Mouse (Mus musculus): ENCODE measurements at regions not wholly inside any gene's neighbourhood (a gene's known extent, or its start where the extent isn't known, plus 50 kb on each side); places are given as distances from the start of the nearest gene placed in this dataset.

GRCm38 (mm10) chr3:39900207-39900606 lies 630.9 kb upstream of the Intu start:
- no peak for TF ChIP-seq CTCF (IDR thresholded peaks at IDR 0.05)
- in situ Hi-C loops (cut with MboI; ENCODE audit: low pct_unique_long_range_greater_than_20kb) = no loop called here
- DNase-seq (ENCODE audit: low read depth, low spot score) (no peak), ATAC-seq (no peak)
- CTCF ChIA-PET = interaction anchor here (0.8 to 2.8 kb wide), 2 partner anchors 11 to 59 kb away, joined by 3 to 9 read pairs; no protein-coding TSS in a partner anchor
- POLR2A ChIA-PET = interaction anchor here (0.7 kb wide), 1 partner anchor 99 kb away, joined by 3 read pairs; no protein-coding TSS in a partner anchor
- H3K27me3 ChIP-seq = peaks cover 3% of the 10 kb centered on the region

- ChIA-PET POLR2A (no interaction called here), CTCF (interaction anchor here (2.0 kb wide), 1 partner anchor 16 kb away, joined by 4 read pairs; no protein-coding TSS in a partner anchor)
Observed at GRCm38 (mm10) chr3:39904377-39904776, 626.7 kb upstream of the Intu start.

GRCm38 (mm10) chr3:39908676-39909362 lies 622.3 kb upstream of the Intu start:
- ChIA-PET POLR2A (no interaction called here), CTCF (interaction anchor here (1.0 to 1.6 kb wide), 4 partner anchors 11 to 29 kb away, joined by 3 to 4 read pairs (median 4); no protein-coding TSS in a partner anchor)
- ATAC-seq (no peak), DNase-seq (ENCODE audit: low read depth, low spot score) (no peak)
- in situ Hi-C loops (cut with MboI; ENCODE audit: low pct_unique_long_range_greater_than_20kb) = no loop called here
- peaks cover 10% of the 10 kb centered on the region for H3K27me3 ChIP-seq
- TF ChIP-seq CTCF (IDR thresholded peaks at IDR 0.05) = no peak

More at GRCm38 (mm10) chr3:39904377-39904776, 626.7 kb upstream of the Intu start:
- in situ Hi-C loops (cut with MboI; ENCODE audit: low pct_unique_long_range_greater_than_20kb) = no loop called here
- ATAC-seq = no peak
- no peak for TF ChIP-seq CTCF (IDR thresholded peaks at IDR 0.05)
- no peak for DNase-seq (ENCODE audit: low read depth, low spot score)
- peaks cover 4% of the 10 kb centered on the region for H3K27me3 ChIP-seq

GRCm38 (mm10) chr3:39909642-39910041 lies 621.4 kb upstream of the Intu start:
- DNase-seq (ENCODE audit: low read depth, low spot score) (no peak), ATAC-seq (no peak)
- TF ChIP-seq CTCF (IDR thresholded peaks at IDR 0.05) = no peak
- peaks cover 12% of the 10 kb centered on the region for H3K27me3 ChIP-seq
- POLR2A ChIA-PET = no interaction called here
- CTCF ChIA-PET = interaction anchor here (1.0 to 1.6 kb wide), 2 partner anchors 10 to 18 kb away, joined by 3 to 4 read pairs; no protein-coding TSS in a partner anchor
- in situ Hi-C loops (cut with MboI; ENCODE audit: low pct_unique_long_range_greater_than_20kb) = no loop called here

GRCm38 (mm10) chr3:39918601-39919000 lies 612.5 kb upstream of the Intu start:
- POLR2A ChIA-PET = no interaction called here
- in situ Hi-C loops (cut with MboI; ENCODE audit: low pct_unique_long_range_greater_than_20kb) = no loop called here
- H3K27me3 ChIP-seq = peaks cover 6% of the 10 kb centered on the region
- CTCF ChIA-PET = no interaction called here
- no peak for ATAC-seq
- no peak for DNase-seq (ENCODE audit: low read depth, low spot score)
- no peak for TF ChIP-seq CTCF (IDR thresholded peaks at IDR 0.05)

- TF ChIP-seq CTCF (IDR thresholded peaks at IDR 0.05) = no peak
- no peaks in the 10 kb centered on the region for H3K27me3 ChIP-seq
- CTCF ChIA-PET = interaction anchor here (1.8 kb wide), 1 partner anchor 29 kb away, joined by 5 read pairs; no protein-coding TSS in a partner anchor
- no peak for DNase-seq (ENCODE audit: low read depth, low spot score)
- ATAC-seq = no peak
- POLR2A ChIA-PET = no interaction called here
- in situ Hi-C loops (cut with MboI; ENCODE audit: low pct_unique_long_range_greater_than_20kb) = no loop called here
Observed at GRCm38 (mm10) chr3:39925436-39925835, 605.6 kb upstream of the Intu start.

GRCm38 (mm10) chr3:39928421-39928820 lies 602.7 kb upstream of the Intu start:
- no peaks in the 10 kb centered on the region for H3K27me3 ChIP-seq
- peak; percentile 78 for DNase-seq (ENCODE audit: low read depth, low spot score)
- ATAC-seq = peak; percentile 13
- ChIA-PET CTCF (no interaction called here), POLR2A (no interaction called here)
- in situ Hi-C loops (cut with MboI; ENCODE audit: low pct_unique_long_range_greater_than_20kb) = no loop called here
- no peak for TF ChIP-seq CTCF (IDR thresholded peaks at IDR 0.05)

GRCm38 (mm10) chr3:39933372-39933771 lies 597.7 kb upstream of the Intu start:
- ChIA-PET CTCF (no interaction called here), POLR2A (no interaction called here)
- TF ChIP-seq CTCF (IDR thresholded peaks at IDR 0.05) = no peak
- H3K27me3 ChIP-seq = no peaks in the 10 kb centered on the region
- ATAC-seq = no peak
- DNase-seq (ENCODE audit: low read depth, low spot score) = no peak
- in situ Hi-C loops (cut with MboI; ENCODE audit: low pct_unique_long_range_greater_than_20kb) = no loop called here

GRCm38 (mm10) chr3:39937719-39938278 lies 593.3 kb upstream of the Intu start:
- ATAC-seq = peak; percentile 98
- in situ Hi-C loops (cut with MboI; ENCODE audit: low pct_unique_long_range_greater_than_20kb) = no loop called here
- DNase-seq (ENCODE audit: low read depth, low spot score) = peak; percentile 96
- ChIA-PET POLR2A (interaction anchor here (0.9 kb wide), 1 partner anchor 15 kb away, joined by 3 read pairs; no protein-coding TSS in a partner anchor), CTCF (interaction anchor here (0.7 to 2.3 kb wide), 6 partner anchors 9 to 56 kb away, joined by 3 to 12 read pairs (median 4); no protein-coding TSS in a partner anchor)
- no peaks in the 10 kb centered on the region for H3K27me3 ChIP-seq
- TF ChIP-seq CTCF (IDR thresholded peaks at IDR 0.05) = no peak

- ChIA-PET CTCF (no interaction called here), POLR2A (no interaction called here)
- no peaks in the 10 kb centered on the region for H3K27me3 ChIP-seq
- DNase-seq (ENCODE audit: low read depth, low spot score) = no peak
- TF ChIP-seq CTCF (IDR thresholded peaks at IDR 0.05) = no peak
- in situ Hi-C loops (cut with MboI; ENCODE audit: low pct_unique_long_range_greater_than_20kb) = no loop called here
- no peak for ATAC-seq
Observed at GRCm38 (mm10) chr3:39944581-39944980, 586.5 kb upstream of the Intu start.

- TF ChIP-seq CTCF (IDR thresholded peaks at IDR 0.05) = no peak
- ChIA-PET CTCF (interaction anchor here (1.2 to 2.6 kb wide), 3 partner anchors 11 to 14 kb away, joined by 3 to 12 read pairs (median 7); no protein-coding TSS in a partner anchor), POLR2A (interaction anchor here (0.6 to 0.7 kb wide), 2 partner anchors 15 to 45 kb away, joined by 3 to 6 read pairs; no protein-coding TSS in a partner anchor)
- no peaks in the 10 kb centered on the region for H3K27me3 ChIP-seq
- in situ Hi-C loops (cut with MboI; ENCODE audit: low pct_unique_long_range_greater_than_20kb) = no loop called here
- DNase-seq (ENCODE audit: low read depth, low spot score) (no peak), ATAC-seq (peak; percentile 52)
Observed at GRCm38 (mm10) chr3:39952103-39952502, 579.0 kb upstream of the Intu start.

All from Patski (cell line).